Mouse (Mus musculus) hematopoietic stem cell, adult 5-6 weeks (primary cell): ENCODE results near the gene Gpi1. TPM values are rescaled to one million over a fixed set of nuclear protein-coding genes. Genes with fewer than 3 reads are reported as not detected.

ENCODE experiments used
- ATAC-seq, 2 experiments: fragments of 125-278 bp in 1 of 2; replicated peaks in 1 of 2; 2 replicates each; pipeline ENCODE4 v1.8.0; 2016 to 2017; ENCODE audit warnings: inconsistent platforms in 2 of 2, mild to moderate bottlenecking in 2 of 2, moderate number of reproducible peaks in 2 of 2, low read depth in 1 of 2, moderate TSS enrichment in 1 of 2; ENCODE audit not compliant: low FRiP score in 2 of 2, poor library complexity in 2 of 2, severe bottlenecking in 2 of 2, insufficient read depth in 1 of 2, low TSS enrichment in 1 of 2
- total RNA-seq: library from RNA; stranded (forward); fragments of 172-1452, 232-1000 nt; gene quantifications from 2 replicates; pipeline ENCODE4 v1.2.3, GENCODE M21; 2017

Gpi1 gene
- 325 and 357 TPM in 2 replicates for total RNA-seq

- peak; percentile 67 to 70 for ATAC-seq
These were observed at the start of gene Gpi1 for GRCm38 (mm10) chr7:34230116-34230515. Gene Gpi1, minus strand, starts transcription at chr7:34230336.

- no peak for ATAC-seq
These were observed 47.5 kb upstream of the Gpi1 start for GRCm38 (mm10) chr7:34277656-34278055.

GRCm38 (mm10) chr7:34276066-34276465, 45.9 kb upstream of the Gpi1 start:
- ATAC-seq = no peak

GRCm38 (mm10) chr7:34272465-34272864, 42.3 kb upstream of the Gpi1 start:
- peak; percentile 48 to 59; a peak in 3 of 4 replicates for ATAC-seq

GRCm38 (mm10) chr7:34268463-34268862, 38.3 kb upstream of the Gpi1 start:
- ATAC-seq = no peak

- no peak for ATAC-seq
These were observed 36.3 kb upstream of the Gpi1 start for GRCm38 (mm10) chr7:34266421-34266820.

GRCm38 (mm10) chr7:34265876-34266346, 35.8 kb upstream of the Gpi1 start:
- peak; percentile 89 to 97 for ATAC-seq

- no peak for ATAC-seq
These were observed 33.3 kb upstream of the Gpi1 start for GRCm38 (mm10) chr7:34263437-34263836.

- no peak for ATAC-seq
These were observed 28.3 kb upstream of the Gpi1 start for GRCm38 (mm10) chr7:34258407-34258806.

GRCm38 (mm10) chr7:34257279-34257678, 27.1 kb upstream of the Gpi1 start:
- ATAC-seq = no peak

GRCm38 (mm10) chr7:34255916-34256315, 25.8 kb upstream of the Gpi1 start:
- ATAC-seq = no peak; a peak in 1 of 4 replicates

- no peak for ATAC-seq
These were observed 25.0 kb upstream of the Gpi1 start for GRCm38 (mm10) chr7:34255137-34255536.

- ATAC-seq = peak; percentile 55 to 71
These were observed 21.9 kb upstream of the Gpi1 start for GRCm38 (mm10) chr7:34252030-34252429.

- ATAC-seq = no peak
These were observed 20.6 kb upstream of the Gpi1 start, which contains the start of gene Gm6096 for GRCm38 (mm10) chr7:34250738-34251137. Gene Gm6096, plus strand, starts transcription at chr7:34251038.

GRCm38 (mm10) chr7:34246870-34247499, 16.8 kb upstream of the Gpi1 start:
- ATAC-seq = no peak

- ATAC-seq = no peak
These were observed 12.0 kb upstream of the Gpi1 start for GRCm38 (mm10) chr7:34242176-34242575.

GRCm38 (mm10) chr7:34238086-34238485, 8.0 kb upstream of the Gpi1 start:
- no peak for ATAC-seq

GRCm38 (mm10) chr7:34235602-34236001, 5.5 kb upstream of the Gpi1 start:
- no peak for ATAC-seq
